Mouse (Mus musculus) C2C12 (cell line): ENCODE results near the gene Nr1d1. TPM values are rescaled to one million over a fixed set of nuclear protein-coding genes. Genes with fewer than 3 reads are reported as not detected.

Experiments
- H3K27me3 ChIP-seq: one replicate; pipeline ENCODE4 v1.6.1; 2011; ENCODE audit not compliant: control insufficient read depth, insufficient read depth, insufficient read length
- H3K36me3 ChIP-seq: one replicate; pipeline ENCODE4 v1.6.1; 2011; ENCODE audit not compliant: control insufficient read depth, insufficient read depth
- H3K4me3 ChIP-seq: one replicate; pipeline ENCODE4 v1.5.1; 2011; ENCODE audit warnings: mild to moderate bottlenecking, control low read depth; ENCODE audit not compliant: poor library complexity, insufficient read depth, severe bottlenecking
- H3K79me2 ChIP-seq: one replicate; pipeline ENCODE4 v1.6.1; 2011; ENCODE audit not compliant: control insufficient read depth, insufficient read depth
- H3K79me3 ChIP-seq: one replicate; pipeline ENCODE4 v1.6.1; 2011; ENCODE audit warnings: low read depth, control low read depth
- H3ac ChIP-seq: one replicate; pipeline ENCODE3; 2011; ENCODE audit warnings: low read depth; ENCODE audit not compliant: control insufficient read depth, insufficient read length
- CEBPB ChIP-seq: IDR thresholded peaks from one replicate; pipeline ENCODE4 v1.6.1; 2011; ENCODE audit warnings: low read depth, mild to moderate bottlenecking, control low read depth, moderate library complexity
- CTCF ChIP-seq: IDR thresholded peaks from one replicate; pipeline ENCODE4 v1.5.1; 2011; ENCODE audit not compliant: control insufficient read depth, insufficient read depth, insufficient read length
- FOSL1 ChIP-seq: IDR thresholded peaks from one replicate; pipeline ENCODE4 v1.8.0; 2011; ENCODE audit warnings: mild to moderate bottlenecking, low read length; ENCODE audit not compliant: poor library complexity, insufficient read depth, severe bottlenecking
- MAX ChIP-seq: IDR thresholded peaks from one replicate; pipeline ENCODE4 v1.6.1; 2011; ENCODE audit warnings: mild to moderate bottlenecking, control low read depth
- MYOD1 ChIP-seq: IDR thresholded peaks from one replicate; pipeline ENCODE4 v1.6.1; 2011; ENCODE audit warnings: low read depth; ENCODE audit not compliant: control insufficient read depth, insufficient read length
- MYOG ChIP-seq: IDR thresholded peaks from one replicate; pipeline ENCODE4 v1.6.1; 2011; ENCODE audit not compliant: control insufficient read depth, insufficient read length; ENCODE audit errors: extremely low read depth
- USF1 ChIP-seq: IDR thresholded peaks from one replicate; pipeline ENCODE4 v1.6.1; 2011; ENCODE audit warnings: low read depth, mild to moderate bottlenecking, control low read depth, moderate library complexity
- polyA plus RNA-seq: library from polyadenylated mRNA; unstranded; fragments of >200 nt; fragmentation: generic; extraction: Trizol; gene quantifications from one replicate; pipeline ENCODE4 v1.2.1, GENCODE M21; 2012; ENCODE audit warnings: missing spikeins

Nr1d1 gene
- polyA plus RNA-seq, 1 experiment = 22.3 TPM

- no peaks in the 10 kb centered on the region for H3K79me2 ChIP-seq
- H3K79me3 ChIP-seq = no peaks in the 10 kb centered on the region
- H3ac ChIP-seq = no peak overlapping the region
- H3K4me3 ChIP-seq = no peak overlapping the region
- TF ChIP-seq MYOG (no peak), MYOD1 (no peak), CTCF (no peak), CEBPB (no peak), USF1 (no peak), MAX (no peak), FOSL1 (no peak)
- H3K36me3 ChIP-seq = peaks cover 10% of the 10 kb centered on the region
- no peaks in the 10 kb centered on the region for H3K27me3 ChIP-seq
Observed at GRCm38 (mm10) chr11:98723098-98723497, 52.0 kb downstream of the Nr1d1 start.

- Histone ChIP-seq H3K4me3 (no peak overlapping the region), H3K27me3 (no peaks in the 10 kb centered on the region), H3ac (no peak overlapping the region), H3K79me3 (no peaks in the 10 kb centered on the region), H3K36me3 (peaks cover 15% of the 10 kb centered on the region), H3K79me2 (no peaks in the 10 kb centered on the region)
- TF ChIP-seq CTCF (no peak), MYOG (no peak)
Observed at GRCm38 (mm10) chr11:98721458-98722226, 53.5 kb downstream of the Nr1d1 start.

- Histone ChIP-seq H3ac (no peak overlapping the region), H3K27me3 (no peaks in the 10 kb centered on the region), H3K36me3 (peaks cover 22% of the 10 kb centered on the region), H3K4me3 (no peak overlapping the region), H3K79me2 (no peaks in the 10 kb centered on the region), H3K79me3 (no peaks in the 10 kb centered on the region)
- TF ChIP-seq MYOG (no peak), CEBPB (no peak), USF1 (no peak), MAX (no peak), CTCF (no peak), FOSL1 (no peak), MYOD1 (no peak)
Observed at GRCm38 (mm10) chr11:98720756-98721155, 54.4 kb downstream of the Nr1d1 start.

Other genes starting within 250 kb of the Nr1d1 start
- not detected for gene Ikzf3, start 229.3 kb downstream of the Nr1d1 start, polyA plus RNA-seq
- gene Zpbp2, start 224.2 kb downstream of the Nr1d1 start, polyA plus RNA-seq = not detected
- gene Ormdl3, start 188.0 kb downstream of the Nr1d1 start, polyA plus RNA-seq = 25.0 TPM
- not detected for gene Lrrc3c, start 177.0 kb downstream of the Nr1d1 start, polyA plus RNA-seq
- gene Gm12355, start 149.7 kb downstream of the Nr1d1 start, polyA plus RNA-seq = 0.34 TPM
- gene Gsdma3, start 149.0 kb downstream of the Nr1d1 start, polyA plus RNA-seq = not detected
- not detected for gene Gsdma2, start 128.6 kb downstream of the Nr1d1 start, polyA plus RNA-seq
- not detected for gene Gsdma, start 111.0 kb downstream of the Nr1d1 start, polyA plus RNA-seq
- 244 TPM for gene Psmd3, start 92.8 kb downstream of the Nr1d1 start, polyA plus RNA-seq
- not detected for gene Csf3, start 74.1 kb downstream of the Nr1d1 start, polyA plus RNA-seq
- 33.1 TPM for gene Med24, start 45.9 kb downstream of the Nr1d1 start, polyA plus RNA-seq
- 28.1 TPM for gene Thra, start 34.7 kb downstream of the Nr1d1 start, polyA plus RNA-seq
- 40.5 TPM for gene Msl1, start 20.2 kb upstream of the Nr1d1 start, polyA plus RNA-seq
- gene Casc3, start 29.6 kb upstream of the Nr1d1 start, polyA plus RNA-seq = 24.4 TPM
- gene Rapgefl1, start 61.5 kb upstream of the Nr1d1 start, polyA plus RNA-seq = 0.66 TPM
- 4.5 TPM for gene Wipf2, start 88.3 kb upstream of the Nr1d1 start, polyA plus RNA-seq
- 24.1 TPM for gene Cdc6, start 132.5 kb upstream of the Nr1d1 start, polyA plus RNA-seq
- 31.9 TPM for gene Rara, start 152.5 kb upstream of the Nr1d1 start, polyA plus RNA-seq
- not detected for gene Gjd3, start 207.7 kb upstream of the Nr1d1 start, polyA plus RNA-seq
- gene Top2a, start 248.9 kb upstream of the Nr1d1 start, polyA plus RNA-seq = 83.8 TPM